Mouse (Mus musculus) lung, postnatal 4 days (tissue): ENCODE results near the gene R3hdml.

ENCODE experiments used
- DNase-seq, 2 experiments: peaks; one replicate each; pipeline ENCODE4 v3.0.0; 2021

Gene R3hdml

DNA sequence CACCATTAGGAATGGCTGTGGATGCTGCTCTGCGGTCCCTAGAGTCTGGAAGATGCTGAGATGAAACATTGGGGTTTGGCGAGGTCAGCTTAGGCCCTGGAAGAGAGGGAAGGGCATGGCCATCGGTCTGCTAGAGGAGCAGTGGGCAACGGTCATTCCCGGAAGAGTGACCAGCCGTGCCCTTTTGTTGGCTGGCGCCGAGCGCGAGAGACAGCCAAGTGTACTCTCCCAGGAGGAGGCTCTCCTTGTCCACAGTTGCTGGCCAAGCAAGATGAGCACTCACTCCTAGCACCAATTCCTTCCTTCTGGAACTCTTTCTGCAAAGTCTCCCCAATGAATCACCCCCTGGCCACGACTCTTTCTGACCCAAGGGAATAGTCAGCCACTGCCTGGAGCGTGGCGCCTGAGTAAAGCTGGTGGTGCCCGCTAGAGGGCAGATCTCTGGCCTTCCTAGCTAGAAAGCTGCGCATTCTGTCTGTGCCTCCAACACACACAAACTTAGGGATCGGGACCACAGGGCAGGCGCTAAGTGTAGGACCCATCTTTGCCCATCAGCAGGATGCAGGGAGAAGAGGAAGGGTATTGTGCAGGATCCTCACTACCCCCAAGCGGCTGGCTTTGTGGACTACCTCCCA, 11.8 kb upstream of the R3hdml start:
- DNase-seq, result peak in 1 of 2 experiments; percentile 29

DNA sequence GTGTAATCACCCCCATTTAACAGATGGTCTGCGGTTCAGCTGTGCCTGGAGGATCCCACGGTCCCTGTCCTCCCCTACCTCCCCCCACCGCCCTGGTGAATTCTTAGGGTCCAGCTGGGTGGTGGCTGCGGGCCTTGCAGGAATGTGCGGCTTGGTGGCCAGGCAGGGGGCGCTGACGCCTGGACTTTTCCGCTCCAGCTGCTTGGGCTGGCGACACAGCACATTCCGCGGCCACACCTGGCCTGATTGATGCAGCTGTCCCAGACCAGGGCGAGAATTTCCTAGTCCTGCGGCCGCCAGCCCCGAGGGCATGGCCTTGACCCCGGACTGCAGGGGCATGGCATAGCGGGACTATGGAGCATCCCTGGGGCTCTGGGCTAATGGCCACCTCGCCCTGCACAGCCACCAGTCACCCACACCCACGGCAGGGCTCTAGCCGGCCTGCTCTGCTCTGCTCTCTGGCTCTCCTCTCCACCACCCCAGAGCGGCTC, 10.5 kb upstream of the R3hdml start:
- peak; percentile 43 to 54 for DNase-seq

DNA sequence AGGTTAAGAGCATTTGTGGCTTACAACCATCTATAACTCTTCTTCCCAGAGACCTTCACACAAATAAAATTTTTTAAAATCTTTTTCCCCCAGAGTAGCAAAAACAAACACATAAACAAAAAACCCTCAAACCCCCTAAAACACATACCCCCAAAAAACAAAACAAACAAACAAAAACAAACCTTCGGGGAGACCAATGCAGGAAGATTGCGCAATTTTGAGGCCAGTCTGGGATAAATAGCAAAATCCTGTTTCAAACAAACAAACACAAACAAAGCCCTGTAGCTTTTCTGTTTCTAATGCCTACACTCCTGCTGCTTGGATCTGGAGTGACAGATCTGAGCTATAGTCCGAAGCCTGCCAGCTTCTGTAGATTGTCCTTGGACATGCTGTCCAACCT, 4.8 kb upstream of the R3hdml start:
- no peak for DNase-seq

DNA sequence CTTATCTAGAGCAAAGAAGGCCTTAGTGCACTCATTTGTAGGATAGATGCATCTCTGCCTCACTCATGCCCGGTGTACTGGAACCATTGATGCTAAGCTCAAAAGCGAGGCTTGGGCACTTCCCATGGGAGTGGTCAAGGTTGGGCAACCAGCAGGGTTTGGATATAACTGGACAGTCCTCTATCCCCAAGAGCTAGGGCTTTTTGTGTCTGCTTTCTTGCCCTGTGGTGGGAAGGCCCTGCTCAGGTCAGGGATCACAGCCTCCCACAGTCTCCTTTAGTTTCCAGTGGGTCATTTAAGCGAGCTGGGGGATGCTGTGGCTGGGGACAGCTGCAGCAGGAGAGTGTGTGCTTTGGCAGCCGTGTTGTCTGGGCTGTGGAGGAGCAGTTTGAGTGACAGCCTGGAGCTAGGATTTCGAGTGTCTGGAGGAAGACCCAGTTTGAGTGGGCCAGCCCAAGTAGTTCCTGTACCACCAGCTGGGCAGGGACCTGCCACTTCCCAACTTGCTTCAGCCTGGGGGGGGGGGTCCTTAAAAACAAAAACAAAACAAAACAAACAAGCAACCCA, 2.3 kb upstream of the R3hdml start:
- DNase-seq, result no peak

DNA sequence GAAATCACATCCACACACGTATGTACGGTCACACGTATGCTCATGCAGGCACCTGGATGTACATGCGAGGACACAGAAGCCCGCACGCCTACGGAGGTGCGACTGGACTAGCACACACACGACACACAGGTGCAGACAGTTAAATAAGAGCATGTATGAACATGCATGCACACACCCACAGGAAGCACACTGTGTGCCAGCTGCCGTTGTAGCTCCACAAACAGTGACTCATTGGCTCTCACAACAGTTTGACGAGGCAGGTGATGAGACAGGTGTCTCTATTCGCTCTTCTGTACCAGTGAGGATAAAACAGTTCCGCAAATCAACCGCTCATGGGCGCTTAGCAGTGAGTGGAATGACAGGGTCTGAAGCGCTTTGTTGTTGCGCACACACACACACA, 1.5 kb upstream of the R3hdml start:
- no peak for DNase-seq

DNA sequence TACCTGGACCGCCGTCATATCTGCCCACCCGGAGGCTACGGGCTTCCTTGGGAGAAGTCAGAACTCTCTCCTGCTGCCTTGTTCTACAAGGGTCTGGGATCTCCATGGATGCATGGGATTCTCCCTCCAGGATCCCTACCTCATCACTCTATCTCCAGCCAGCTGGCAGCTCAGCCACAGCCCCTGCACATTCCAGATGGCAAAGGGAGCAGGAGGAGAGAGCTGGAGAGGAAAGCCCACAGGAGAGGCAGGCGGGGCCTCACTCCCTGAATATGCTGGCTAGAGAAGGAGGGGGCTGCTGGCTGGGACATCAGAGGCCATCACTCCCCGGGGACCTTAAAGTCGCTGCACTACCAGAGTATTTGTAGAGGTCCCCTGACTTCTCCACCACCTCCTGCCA, 767 bp upstream of the R3hdml start:
- DNase-seq, result no peak

DNA sequence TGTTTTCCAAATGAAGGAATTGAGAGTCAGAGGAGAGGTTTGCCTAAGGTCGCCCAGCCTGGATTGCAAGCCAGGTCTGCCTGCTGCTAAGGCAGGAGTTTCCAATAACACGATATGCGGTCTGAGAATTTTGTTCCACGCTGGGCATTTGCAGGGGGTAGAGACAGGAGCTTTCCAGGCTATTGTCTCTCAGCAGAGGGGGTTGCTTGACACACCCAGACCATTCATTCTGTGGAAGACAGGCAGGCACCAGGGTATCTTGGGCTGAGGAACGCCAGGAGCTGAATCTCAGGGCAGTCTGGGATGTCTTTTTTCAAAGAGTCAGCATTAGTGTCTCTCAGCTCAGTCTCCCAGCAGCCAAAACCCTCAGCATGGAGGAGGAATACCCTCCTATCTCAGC, 913 bp downstream of the R3hdml start:
- no peak for DNase-seq

DNA sequence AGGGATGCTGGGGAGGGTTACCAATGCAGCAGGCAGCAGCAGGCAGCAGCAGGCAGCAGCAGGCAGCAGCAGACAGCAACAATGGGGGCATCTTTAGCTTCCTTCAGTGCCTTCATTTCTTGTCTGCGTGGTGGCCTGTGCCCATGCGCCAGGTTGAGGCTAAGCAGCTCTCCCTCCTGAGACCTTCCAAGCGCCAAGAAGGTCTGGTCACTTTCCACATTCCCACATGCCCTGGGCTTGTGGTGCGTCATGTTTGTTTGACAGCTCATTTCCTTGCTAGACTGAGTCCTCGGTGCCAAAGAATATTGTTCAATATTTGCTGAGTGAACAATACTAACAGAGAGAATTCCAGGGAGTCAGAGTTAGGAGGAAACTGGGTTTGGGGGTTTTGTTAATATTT, 1.9 kb downstream of the R3hdml start:
- DNase-seq, result peak; percentile 36 to 59

DNA sequence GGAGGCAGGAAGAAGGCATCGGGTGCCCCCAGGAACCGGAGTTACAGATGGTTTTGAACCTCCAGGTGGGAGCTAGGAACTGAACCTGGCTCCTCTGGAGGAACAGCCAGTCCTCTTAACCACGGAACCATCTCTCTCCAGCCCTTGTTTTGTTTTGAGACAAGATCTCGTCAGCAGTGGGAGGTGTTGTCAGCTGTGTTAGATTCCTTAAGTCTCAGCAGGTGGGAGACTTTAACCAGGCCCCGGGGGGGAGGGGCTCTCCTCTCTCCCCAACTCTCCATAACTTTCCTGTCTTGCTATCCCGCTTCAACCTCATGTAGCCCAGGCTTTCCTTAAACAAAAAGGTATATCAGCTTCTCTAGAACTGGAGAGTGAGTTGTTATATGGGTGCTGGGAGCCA, 2.3 kb downstream of the R3hdml start:
- no peak for DNase-seq

DNA sequence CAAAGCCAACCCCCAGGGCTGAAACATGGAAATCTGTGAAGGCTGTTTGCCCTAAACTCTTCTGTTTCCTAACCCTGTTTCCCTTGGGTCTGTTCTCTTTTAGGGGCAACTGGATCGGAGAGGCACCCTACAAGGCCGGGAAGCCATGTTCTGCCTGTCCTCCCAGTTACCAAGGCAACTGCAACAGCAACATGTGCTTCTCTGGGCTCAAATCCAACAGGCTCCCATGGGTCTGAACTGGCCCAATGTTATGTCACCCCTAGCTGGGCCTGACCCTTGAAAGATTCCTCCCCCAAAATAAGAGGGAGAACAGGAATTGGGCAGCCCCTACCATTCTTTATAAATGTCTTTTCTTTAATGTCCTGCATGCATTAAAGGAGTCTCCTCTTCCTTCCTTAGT, 10.1 kb downstream of the R3hdml start:
- no peak for DNase-seq

DNA sequence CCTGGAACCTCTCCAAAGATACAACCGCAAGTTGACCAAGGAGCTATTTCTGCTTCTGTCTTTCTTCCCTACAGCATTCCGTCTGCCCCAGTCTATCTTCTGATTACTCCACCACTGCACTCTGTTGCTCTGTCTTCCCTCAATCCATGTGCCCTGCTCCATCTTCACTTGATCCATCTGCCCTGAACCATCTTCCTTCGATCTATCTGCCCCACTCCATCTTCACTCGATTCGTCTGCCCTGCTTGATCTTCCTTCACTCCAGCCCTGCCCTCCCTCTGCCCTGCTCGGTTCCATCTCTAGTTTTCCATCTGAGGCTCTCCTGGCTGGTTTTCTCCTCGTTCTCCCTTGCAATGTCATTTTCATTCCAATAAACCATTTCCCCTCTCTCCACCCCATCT, 11.1 kb downstream of the R3hdml start:
- no peak for DNase-seq

DNA sequence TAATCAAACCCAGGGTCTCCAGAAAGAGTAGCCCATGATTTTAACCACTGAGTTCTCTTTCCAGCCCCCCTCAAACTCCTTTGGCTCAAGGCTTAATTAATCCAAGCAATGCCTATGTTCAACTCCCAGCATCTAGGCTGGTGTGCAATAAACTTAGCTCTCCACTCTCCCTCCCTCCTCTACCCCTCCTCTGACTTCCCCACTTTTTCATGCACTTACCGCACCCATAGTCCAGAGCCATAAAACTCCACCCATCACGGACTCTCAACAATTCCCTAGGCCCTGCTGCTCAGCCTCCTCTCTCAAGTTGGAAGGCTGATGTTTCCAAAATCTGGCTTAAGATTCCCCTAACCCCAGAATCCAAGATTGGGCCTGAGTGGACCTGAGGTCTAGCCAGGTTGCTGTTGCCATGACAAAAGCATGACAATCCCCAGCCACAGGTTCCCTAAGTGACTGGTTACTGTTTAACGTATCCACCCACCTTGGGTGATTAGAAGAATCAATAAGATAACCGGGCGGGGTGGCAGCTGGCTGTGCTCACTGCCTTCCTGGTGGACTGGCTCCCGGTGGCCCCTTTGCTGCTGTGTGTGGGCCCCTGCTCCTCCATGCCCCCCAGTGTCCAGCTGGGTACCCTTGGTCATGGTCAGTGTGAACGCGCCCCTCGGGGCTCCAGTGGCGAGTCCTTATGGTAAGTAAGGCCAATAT, 14.3 kb downstream of the R3hdml start, which contains the start of gene Hnf4a:
Gene Hnf4a (plus strand): TSS at position 509 of the 705 bp plus-strand sequence.
- DNase-seq, result no peak

DNA sequence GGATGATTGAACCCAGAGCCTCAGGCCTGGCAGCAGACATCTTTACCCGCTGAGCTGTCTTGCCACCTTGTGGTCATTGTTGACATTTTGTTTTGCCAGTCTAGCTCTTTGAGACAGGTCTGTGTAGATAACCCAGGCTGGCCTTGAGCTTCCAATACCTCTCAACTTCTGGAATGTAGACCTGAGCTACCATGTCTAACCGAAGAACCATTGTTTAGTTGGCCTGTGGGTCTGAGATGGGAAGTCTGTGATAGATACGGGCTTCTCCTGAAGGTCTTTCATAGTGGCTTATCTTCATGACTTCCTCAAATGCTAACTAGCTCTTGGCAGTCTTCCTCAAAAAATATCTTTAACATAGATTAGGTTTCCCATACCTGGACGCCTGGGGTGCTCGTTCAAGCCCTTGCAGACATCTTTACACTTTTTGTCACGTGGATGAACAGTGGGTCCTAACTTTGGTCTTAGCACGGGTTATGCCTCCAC, 33.7 kb downstream of the R3hdml start:
- no peak for DNase-seq

DNA sequence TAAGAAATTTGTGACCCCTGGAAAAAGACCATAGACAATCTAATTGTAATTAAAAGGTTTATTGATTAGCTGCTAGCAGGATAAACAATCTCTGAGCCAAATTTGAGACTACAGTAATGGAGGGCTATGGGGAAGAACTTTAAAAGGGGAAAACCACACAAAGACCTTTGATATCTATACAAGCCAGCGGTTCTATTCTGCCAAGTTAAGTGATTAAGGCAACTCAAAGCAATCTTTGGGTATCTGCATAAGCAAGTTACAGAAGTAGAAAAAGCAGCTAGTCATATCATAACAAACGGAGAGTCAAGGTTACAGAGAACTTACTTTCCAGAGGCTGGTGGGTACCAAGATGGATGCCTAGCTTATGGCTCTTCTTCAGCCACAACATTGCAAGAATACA, 35.4 kb downstream of the R3hdml start:
- DNase-seq, result no peak

DNA sequence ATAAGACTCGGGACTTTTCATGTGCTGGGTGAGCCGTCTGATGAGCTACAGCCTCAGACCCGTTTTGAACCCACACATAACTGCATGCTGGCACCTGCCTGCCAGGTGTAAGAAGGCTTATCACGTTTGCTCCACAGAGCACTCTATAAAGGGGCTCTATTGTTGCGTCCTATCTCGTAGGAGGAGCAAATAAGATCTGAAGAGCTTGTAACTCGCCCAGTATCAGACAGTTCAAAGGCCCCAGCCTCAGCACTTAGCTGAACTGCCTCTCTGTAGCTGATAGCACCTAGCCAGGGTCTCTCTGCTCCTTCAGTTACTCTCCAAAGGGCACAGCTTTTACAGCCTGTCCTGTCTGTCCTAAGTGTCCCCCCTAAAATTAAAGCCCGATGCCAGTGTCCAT, 38.3 kb downstream of the R3hdml start:
- DNase-seq, result no peak

DNA sequence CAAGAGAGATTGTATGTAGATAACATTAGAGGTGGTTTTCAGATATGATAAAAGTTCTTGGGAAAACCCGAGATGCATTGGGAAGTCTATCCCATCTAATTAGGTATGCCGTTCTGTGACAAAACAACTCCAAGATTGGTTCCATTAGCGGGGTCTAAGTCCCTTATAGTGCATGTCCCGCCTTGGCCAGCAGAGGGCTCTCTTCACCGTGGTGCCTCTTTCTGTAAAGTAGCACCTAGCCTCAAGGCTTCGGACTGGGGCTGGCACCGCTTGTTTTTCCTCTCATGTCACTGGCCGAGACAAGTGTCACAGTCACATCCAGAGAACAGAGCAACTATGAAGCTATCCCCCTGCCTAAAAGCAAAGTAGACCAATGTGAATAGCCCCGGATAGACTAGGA, 39.8 kb downstream of the R3hdml start:
- DNase-seq, result peak; percentile 73 to 83

DNA sequence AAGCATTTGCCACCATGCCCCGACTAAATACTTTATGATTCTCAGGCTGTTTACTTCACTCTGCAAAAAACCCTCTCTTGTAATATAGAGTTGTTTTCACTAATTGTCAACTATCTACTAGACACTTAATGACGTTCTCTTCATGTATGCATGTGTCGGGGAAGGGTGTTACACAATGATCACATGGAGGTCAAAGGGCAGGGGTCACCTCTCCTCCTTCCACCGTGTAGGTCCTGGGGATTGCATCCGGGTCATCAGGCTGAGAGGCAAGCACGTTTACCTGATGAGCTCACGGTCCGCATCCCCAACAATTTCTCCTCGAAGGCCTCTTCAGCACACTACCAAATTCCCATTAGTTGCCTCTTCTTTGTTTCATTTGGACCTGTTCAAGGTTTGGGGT, 41.1 kb downstream of the R3hdml start:
- DNase-seq, result no peak

DNA sequence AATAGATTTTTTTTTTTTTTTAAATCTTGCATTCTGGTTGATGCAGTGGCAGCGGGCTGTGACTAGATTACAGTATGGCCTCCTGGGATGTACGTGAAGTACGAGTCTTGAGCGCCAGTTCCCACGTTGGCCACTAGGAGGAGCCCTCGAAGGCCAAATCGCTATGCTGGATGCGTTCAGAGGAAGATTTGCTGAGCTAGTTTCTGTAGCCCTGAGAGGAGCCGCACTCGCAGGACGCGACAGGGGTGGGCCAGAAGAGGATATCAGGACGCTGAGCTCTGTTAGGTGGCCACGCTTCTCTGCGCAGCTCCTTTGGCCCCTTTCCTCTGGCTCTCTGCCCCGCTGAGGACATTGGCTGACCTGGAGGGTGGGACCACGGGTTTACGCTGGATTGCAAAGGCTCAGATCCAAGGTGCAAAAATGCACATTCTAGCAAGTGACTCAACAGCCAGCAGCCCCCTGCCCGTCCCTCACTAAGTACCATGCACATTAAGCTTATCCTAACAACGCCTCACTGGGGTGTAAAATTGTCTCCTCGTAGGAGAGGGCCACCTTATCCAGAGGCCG, 42.9 kb downstream of the R3hdml start:
- DNase-seq, result peak; percentile 86 to 89

DNA sequence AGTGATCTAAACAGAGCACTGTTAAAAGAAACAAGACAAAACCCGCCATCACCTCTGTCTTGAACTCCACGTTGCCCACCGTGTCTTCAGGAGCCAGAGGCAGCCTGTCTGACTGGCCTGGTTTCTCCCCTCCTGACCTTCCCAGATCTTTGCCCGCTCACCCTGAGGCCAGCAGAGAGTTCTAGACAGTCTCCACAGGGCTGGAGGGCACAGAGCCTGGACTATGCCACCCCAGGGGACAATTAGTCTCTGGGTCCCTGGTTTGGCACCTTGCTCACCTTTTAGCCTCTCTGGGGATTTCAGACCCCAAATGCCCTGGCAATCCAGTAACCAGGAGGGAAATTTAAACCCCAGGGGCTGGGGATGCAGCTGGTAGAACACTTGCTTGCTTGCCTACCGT, 45.3 kb downstream of the R3hdml start:
- DNase-seq, result no peak

DNA sequence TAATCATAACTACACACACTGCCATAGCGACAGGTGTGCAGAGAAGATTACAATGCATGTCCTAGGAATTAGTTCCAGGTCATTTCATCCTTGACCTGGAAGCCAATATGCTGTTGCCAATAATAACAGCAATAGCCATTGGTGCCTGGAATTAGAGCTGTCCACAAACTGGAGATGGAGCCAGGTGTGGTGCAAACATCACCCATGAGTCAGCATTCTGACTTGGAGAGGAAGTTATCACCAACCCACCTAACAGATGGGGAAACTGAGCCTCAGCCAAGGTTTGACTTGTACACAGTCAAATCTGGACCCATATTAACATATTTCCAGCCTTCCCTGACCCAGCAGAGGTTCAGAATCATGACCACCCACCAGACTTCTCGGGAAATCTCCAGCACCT, 46.3 kb downstream of the R3hdml start:
- DNase-seq, result no peak

DNA sequence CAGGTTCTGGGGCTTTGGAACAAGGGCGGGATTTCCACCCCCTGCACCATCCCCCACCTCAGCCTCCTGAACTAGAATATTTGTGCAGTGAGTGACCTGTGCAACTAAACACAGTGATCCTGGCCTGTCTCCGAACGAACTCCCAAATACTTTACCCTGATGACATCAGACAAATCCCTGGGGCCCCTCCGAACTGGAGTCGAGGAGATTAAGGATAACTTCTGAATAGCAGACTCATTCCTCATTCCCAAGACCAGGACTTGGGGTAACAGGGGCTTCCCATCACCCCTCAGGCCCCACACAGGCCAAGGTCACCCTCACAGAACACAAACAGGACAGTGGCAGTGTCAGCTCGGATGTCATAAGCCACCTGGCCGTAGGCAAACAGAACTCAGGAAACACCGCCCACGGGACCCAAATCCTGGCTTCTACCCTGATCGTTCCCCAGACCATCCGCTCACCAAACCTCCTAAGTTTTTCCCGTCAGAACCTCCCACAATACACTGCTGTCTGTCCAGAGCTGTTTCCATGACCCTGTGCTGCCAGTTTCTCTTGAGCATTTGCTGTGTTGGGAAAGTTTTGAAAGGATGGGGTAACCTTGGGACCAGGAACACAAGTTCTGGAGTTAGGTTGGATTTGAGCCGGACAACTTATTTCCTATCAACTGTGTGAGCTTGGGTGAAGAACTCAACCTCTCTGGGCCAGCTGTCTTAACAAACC, 47.4 kb downstream of the R3hdml start:
- no peak for DNase-seq

DNA sequence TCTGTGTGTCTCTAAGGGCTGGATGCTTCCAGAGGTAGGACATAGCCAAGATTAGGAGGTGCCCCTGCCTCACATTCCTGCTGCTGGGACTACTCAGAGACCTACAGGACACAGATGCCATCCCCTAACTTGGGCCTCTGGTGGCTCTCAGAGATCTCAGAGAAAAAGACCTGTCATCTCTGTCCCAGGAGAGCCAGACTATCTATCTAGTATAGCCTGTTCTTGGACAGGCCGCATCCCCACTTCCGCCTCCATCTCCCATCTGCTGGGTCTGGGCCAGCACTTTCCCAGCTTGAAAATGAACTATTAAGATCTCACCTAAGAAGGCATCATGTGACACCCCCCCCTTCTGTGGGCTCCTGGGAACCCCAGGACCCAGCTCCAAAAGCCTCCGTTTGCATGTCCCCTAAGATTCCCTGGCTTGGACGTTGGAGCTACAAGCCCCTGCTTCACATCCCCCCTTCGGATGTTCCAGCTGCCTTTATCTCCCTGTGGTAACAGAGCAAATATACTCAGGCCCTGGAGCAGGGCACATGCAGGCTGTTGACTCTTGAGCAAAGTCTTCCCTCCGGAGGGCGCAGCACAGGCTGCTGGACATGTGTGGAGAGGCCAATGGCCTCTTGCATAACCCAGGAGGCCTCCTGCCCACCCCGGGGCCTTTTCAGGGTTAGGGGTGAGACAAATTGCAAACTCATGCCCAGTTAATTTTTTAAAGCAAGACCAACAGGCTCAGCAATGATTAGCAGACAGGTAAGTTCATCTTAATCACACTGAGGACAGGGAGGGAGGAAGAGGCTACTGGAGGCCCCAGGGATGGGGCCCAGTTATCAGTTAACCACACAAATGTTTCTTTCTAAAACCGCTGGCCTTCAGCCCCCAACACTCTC, 48.4 kb downstream of the R3hdml start:
- DNase-seq, result no peak
